Mouse (Mus musculus): ENCODE data around the gene Ly75.

DNA sequence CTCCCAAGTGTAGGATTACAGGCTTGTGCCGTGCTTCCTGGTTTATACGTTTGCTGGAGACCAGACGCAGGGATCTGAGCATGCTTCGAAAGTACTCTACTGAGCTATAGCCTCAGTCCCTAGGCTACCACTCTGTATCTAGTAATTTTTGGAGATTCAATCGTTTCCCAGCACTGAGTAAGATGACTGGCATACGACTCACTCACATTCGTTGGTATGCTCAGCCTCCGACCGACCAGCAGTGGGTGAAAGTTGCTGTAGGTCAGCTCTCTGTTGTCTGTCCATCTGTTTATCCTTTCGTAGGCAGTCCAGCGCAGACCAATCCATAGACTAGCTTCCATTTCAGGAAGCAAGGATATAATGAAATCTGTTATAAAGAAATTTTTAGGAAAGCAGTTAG lies 55.5 kb downstream of the Ly75 start:
- TF ChIP-seq CTCF (IDR thresholded peaks at IDR 0.05; ENCODE audit: low read depth, low read length) = no peak
- TF ChIP-seq GATA1 (IDR thresholded peaks at IDR 0.05; ENCODE audit: borderline replicate concordance, low read length) = no peak
